Mouse (Mus musculus) telencephalon, adult 2 months (tissue): ENCODE data around the gene Magi1.
"Not testable (repeated sequence)": the region's sequence is repeated elsewhere in the genome, so short reads cannot be mapped to it uniquely, and the experiment has no call there.

ENCODE experiments used
- DNase-seq: peaks from one replicate; pipeline ENCODE4 v3.0.0-alpha.2; 2011; ENCODE audit warnings: low read depth, low spot score

Magi1 gene

GRCm38 (mm10) chr6:94064832-94065231, 218.9 kb downstream of the Magi1 start:
- DNase-seq, result no peak

- peak; percentile 34 for DNase-seq
These were observed 220.2 kb downstream of the Magi1 start for GRCm38 (mm10) chr6:94063542-94063941.

GRCm38 (mm10) chr6:94061424-94061980, 222.2 kb downstream of the Magi1 start:
- no peak for DNase-seq

GRCm38 (mm10) chr6:94060621-94061213, 223.0 kb downstream of the Magi1 start:
- no peak for DNase-seq

- no peak for DNase-seq
These were observed 224.6 kb downstream of the Magi1 start for GRCm38 (mm10) chr6:94059090-94059489.

- peak; percentile 27 for DNase-seq
These were observed 229.8 kb downstream of the Magi1 start for GRCm38 (mm10) chr6:94053920-94054319.

- no peak for DNase-seq
These were observed 238.5 kb downstream of the Magi1 start for GRCm38 (mm10) chr6:94045180-94045579.

- DNase-seq, result no peak
These were observed 240.3 kb downstream of the Magi1 start for GRCm38 (mm10) chr6:94043461-94043860.

- no peak for DNase-seq
These were observed 243.6 kb downstream of the Magi1 start for GRCm38 (mm10) chr6:94040093-94040492.

- no peak for DNase-seq
These were observed 244.8 kb downstream of the Magi1 start for GRCm38 (mm10) chr6:94038897-94039296.

GRCm38 (mm10) chr6:94036554-94036953, 247.2 kb downstream of the Magi1 start:
- DNase-seq, result no peak

GRCm38 (mm10) chr6:94026361-94026760, 257.4 kb downstream of the Magi1 start:
- no peak for DNase-seq

- DNase-seq, result no peak
These were observed 261.3 kb downstream of the Magi1 start for GRCm38 (mm10) chr6:94022437-94022836.

GRCm38 (mm10) chr6:94021239-94021962, 262.3 kb downstream of the Magi1 start:
- no peak for DNase-seq

- DNase-seq, result no peak
These were observed 263.2 kb downstream of the Magi1 start for GRCm38 (mm10) chr6:94020566-94020965.

GRCm38 (mm10) chr6:94019935-94020334, 263.8 kb downstream of the Magi1 start:
- DNase-seq, result no peak

GRCm38 (mm10) chr6:94013761-94014160, 270.0 kb downstream of the Magi1 start:
- DNase-seq, result peak; percentile 47

GRCm38 (mm10) chr6:94011947-94012346, 271.8 kb downstream of the Magi1 start:
- no peak for DNase-seq

GRCm38 (mm10) chr6:94011521-94011920, 272.2 kb downstream of the Magi1 start:
- DNase-seq, result no peak

- DNase-seq, result no peak
These were observed 275.1 kb downstream of the Magi1 start for GRCm38 (mm10) chr6:94008577-94008976.

GRCm38 (mm10) chr6:94003586-94003985, 280.1 kb downstream of the Magi1 start:
- DNase-seq, result not testable (repeated sequence)

GRCm38 (mm10) chr6:93996841-93997485, 286.8 kb downstream of the Magi1 start:
- no peak for DNase-seq
